Mouse (Mus musculus) embryonic facial prominence, embryonic 15.5 days (tissue): Measurements from ENCODE around the gene Ppp1r3d. TPM values are rescaled to one million over a fixed set of nuclear protein-coding genes. Genes with fewer than 3 reads are reported as not detected.

Experiments
- ATAC-seq: fragments of 200-750 bp; cut with Nextera tagmentation; 2 replicates; pipeline ENCODE4 v1.8.0; 2017; ENCODE audit warnings: low read depth, moderate TSS enrichment; ENCODE audit not compliant: insufficient number of reproducible peaks, low FRiP score, low TSS enrichment
- H3K27ac ChIP-seq: fragments of 300-500 bp; sonication (generic); replicated peaks from 2 replicates; pipeline ENCODE4 v1.5.1; 2015; ENCODE audit warnings: mild to moderate bottlenecking, inconsistent platforms
- H3K27me3 ChIP-seq: fragments of 300-500 bp; sonication (generic); 2 replicates; pipeline ENCODE4 v1.6.1; 2015; ENCODE audit warnings: inconsistent platforms
- H3K36me3 ChIP-seq: fragments of 300-500 bp; sonication (generic); 2 replicates; pipeline ENCODE4 v1.6.1; 2015; ENCODE audit warnings: mild to moderate bottlenecking, inconsistent platforms
- H3K4me1 ChIP-seq: fragments of 300-500 bp; sonication (generic); 2 replicates; pipeline ENCODE4 v1.6.1; 2015; ENCODE audit warnings: inconsistent platforms
- H3K4me2 ChIP-seq: fragments of 300-500 bp; sonication (generic); replicated peaks from 2 replicates; pipeline ENCODE4 v1.6.1; 2015; ENCODE audit warnings: mild to moderate bottlenecking, inconsistent platforms
- H3K4me3 ChIP-seq: fragments of 300-500 bp; sonication (generic); replicated peaks from 2 replicates; pipeline ENCODE4 v1.5.1; 2015; ENCODE audit warnings: mild to moderate bottlenecking, inconsistent platforms
- H3K9ac ChIP-seq: fragments of 300-500 bp; sonication (generic); 2 replicates; pipeline ENCODE4 v1.6.1; 2015; ENCODE audit warnings: inconsistent platforms
- H3K9me3 ChIP-seq: fragments of 300-500 bp; sonication (generic); replicated peaks from 2 replicates; pipeline ENCODE4 v1.6.1; 2016; ENCODE audit warnings: inconsistent platforms
- WGBS: fragments of 180-500 bp; shearing (Covaris S2); methylation state at CpG from one replicate; pipeline ENCODE4 v1.1.7; 2015; 5-methylcytosine and 5-hydroxymethylcytosine counted together
- polyA plus RNA-seq: library from polyadenylated mRNA; unstranded; fragments of >200 nt; fragmentation: Nextera tagmentation; extraction: Ambion mirVana; gene quantifications from 2 replicates; pipeline ENCODE4 v1.2.1, GENCODE M21; 2015

Ppp1r3d gene
- polyA plus RNA-seq, 1 experiment from 2014 or later = 4.1 TPM

- Histone ChIP-seq H3K9ac (peak overlapping the region; percentile 43), H3K4me1 (peaks cover 22% of the 10 kb centered on the region), H3K4me2 (peak overlapping the region; percentile 100), H3K36me3 (no peaks in the 10 kb centered on the region), H3K27ac (no peak overlapping the region), H3K27me3 (peaks cover 13% of the 10 kb centered on the region), H3K4me3 (peak overlapping the region; percentile 63), H3K9me3 (no peaks in the 10 kb centered on the region)
- 16% methylated on average over 75 of the region's 75 CpGs for WGBS
- no peak for ATAC-seq
Measured at GRCm38 (mm10) chr2:178413481-178414260, 601 bp downstream of the Ppp1r3d start.

- Histone ChIP-seq H3K4me3 (peak overlapping the region; percentile 63; the same call in 1 of the 2 replicates), H3K9ac (no peak overlapping the region), H3K4me1 (peaks cover 22% of the 10 kb centered on the region), H3K36me3 (no peaks in the 10 kb centered on the region), H3K4me2 (peak overlapping the region; percentile 100), H3K27me3 (peaks cover 13% of the 10 kb centered on the region), H3K9me3 (no peaks in the 10 kb centered on the region), H3K27ac (no peak overlapping the region)
- ATAC-seq = no peak
- 58% methylated on average over 13 of the region's 13 CpGs for WGBS
Measured at GRCm38 (mm10) chr2:178413081-178413480, 1.2 kb downstream of the Ppp1r3d start.

GRCm38 (mm10) chr2:178412598-178412997 is 1.7 kb downstream of the Ppp1r3d start:
- ATAC-seq = no peak
- no peak overlapping the region for H3K4me2 ChIP-seq
- no peak overlapping the region for H3K27ac ChIP-seq

GRCm38 (mm10) chr2:178410286-178410685 is 4.0 kb downstream of the Ppp1r3d start:
- ATAC-seq = no peak
- Histone ChIP-seq H3K36me3 (no peaks in the 10 kb centered on the region), H3K4me1 (peaks cover 20% of the 10 kb centered on the region)

More at GRCm38 (mm10) chr2:178412598-178412997, 1.7 kb downstream of the Ppp1r3d start:
- 35% methylated on average over 6 of the region's 6 CpGs for WGBS
- H3K4me3 ChIP-seq = no peak overlapping the region
- peaks cover 13% of the 10 kb centered on the region for H3K27me3 ChIP-seq
- no peaks in the 10 kb centered on the region for H3K9me3 ChIP-seq
- no peak overlapping the region for H3K9ac ChIP-seq
- peaks cover 22% of the 10 kb centered on the region for H3K4me1 ChIP-seq
- no peaks in the 10 kb centered on the region for H3K36me3 ChIP-seq

GRCm38 (mm10) chr2:178409024-178409423 is 5.2 kb downstream of the Ppp1r3d start:
- no peaks in the 10 kb centered on the region for H3K9me3 ChIP-seq
- H3K4me2 ChIP-seq = no peak overlapping the region
- 42% methylated on average over 1 of the region's 1 CpGs for WGBS
- no peak overlapping the region for H3K4me3 ChIP-seq
- peaks cover 13% of the 10 kb centered on the region for H3K27me3 ChIP-seq
- H3K9ac ChIP-seq = no peak overlapping the region
- H3K36me3 ChIP-seq = no peaks in the 10 kb centered on the region
- H3K4me1 ChIP-seq = peaks cover 12% of the 10 kb centered on the region
- ATAC-seq = no peak
- H3K27ac ChIP-seq = no peak overlapping the region

More at GRCm38 (mm10) chr2:178410286-178410685, 4.0 kb downstream of the Ppp1r3d start:
- H3K27ac ChIP-seq = no peak overlapping the region
- no peaks in the 10 kb centered on the region for H3K9me3 ChIP-seq
- no peak overlapping the region for H3K4me3 ChIP-seq
- WGBS = 82% methylated on average over 6 of the region's 6 CpGs
- peaks cover 13% of the 10 kb centered on the region for H3K27me3 ChIP-seq
- no peak overlapping the region for H3K4me2 ChIP-seq
- no peak overlapping the region for H3K9ac ChIP-seq

- ATAC-seq = peak; percentile 47; the same call in 1 of the 2 replicates
- no peak within 1 kb of the TSS for H3K4me2 ChIP-seq
- H3K36me3 ChIP-seq = no peaks in the 10 kb centered on the region
- no peaks in the 10 kb centered on the region for H3K27me3 ChIP-seq
- no peak within 1 kb of the TSS for H3K9ac ChIP-seq
- H3K27ac ChIP-seq = no peak within 1 kb of the TSS
- no peak within 1 kb of the TSS for H3K4me3 ChIP-seq
- H3K4me1 ChIP-seq = no peaks in the 10 kb centered on the region
- no peaks in the 10 kb centered on the region for H3K9me3 ChIP-seq
- WGBS = 86% methylated on average over 52 of the region's 52 CpGs
Measured at GRCm38 (mm10) chr2:178407053-178407815, 7.0 kb downstream of the Ppp1r3d start, which contains the start of gene Sycp2. Gene Sycp2 (minus strand): TSS chr2:178407685.

Other genes starting within 250 kb of the Ppp1r3d start
- 0.07 TPM in 1 of 2 replicates, not detected in the other for gene Sycp2, start 6.8 kb downstream of the Ppp1r3d start, polyA plus RNA-seq
- gene Fam217b, start 52 bp upstream of the Ppp1r3d start, polyA plus RNA-seq = 3.0 and 3.8 TPM in 2 replicates
- gene Cdh26, start 16.1 kb upstream of the Ppp1r3d start, polyA plus RNA-seq = 3.0 and 5.2 TPM in 2 replicates